Mouse (Mus musculus): ENCODE measurements at regions not wholly inside any gene's neighbourhood (a gene's known extent, or its start where the extent isn't known, plus 50 kb on each side); places are given as distances from the start of the nearest gene placed in this dataset.
A peak's percentile ranks its signal among the peaks of the same experiment; 100 is the strongest.
"Not testable (repeated sequence)": the region's sequence is repeated elsewhere in the genome, so short reads cannot be mapped to it uniquely, and the experiment has no call there.

- DNase-seq = not testable (repeated sequence)
These were observed 84.3 kb downstream of the 1810013L24Rik start for GRCm38 (mm10) chr16:8914183-8914582.

- DNase-seq = no peak
These were observed 86.2 kb downstream of the 1810013L24Rik start for GRCm38 (mm10) chr16:8916091-8916490.

GRCm38 (mm10) chr16:8918741-8919535 is 89.0 kb downstream of the 1810013L24Rik start:
- DNase-seq = peak; percentile 46

GRCm38 (mm10) chr16:8924732-8925131 is 94.8 kb downstream of the 1810013L24Rik start:
- DNase-seq = no peak

GRCm38 (mm10) chr16:8931961-8932360 is 102.1 kb downstream of the 1810013L24Rik start:
- no peak for DNase-seq

- DNase-seq = no peak
These were observed 103.2 kb downstream of the 1810013L24Rik start for GRCm38 (mm10) chr16:8933121-8933520.

- no peak for DNase-seq
These were observed 106.5 kb downstream of the 1810013L24Rik start for GRCm38 (mm10) chr16:8936446-8936845.

- peak; percentile 74 for DNase-seq
These were observed 108.6 kb downstream of the 1810013L24Rik start for GRCm38 (mm10) chr16:8938516-8938915.

GRCm38 (mm10) chr16:8939136-8939535 is 109.2 kb downstream of the 1810013L24Rik start:
- peak; percentile 51 for DNase-seq

- DNase-seq = no peak
These were observed 114.7 kb downstream of the 1810013L24Rik start for GRCm38 (mm10) chr16:8944412-8945102.

GRCm38 (mm10) chr16:8947846-8948245 is 117.9 kb downstream of the 1810013L24Rik start:
- no peak for DNase-seq

GRCm38 (mm10) chr16:8951156-8951899 is 121.4 kb downstream of the 1810013L24Rik start:
- no peak for DNase-seq

- no peak for DNase-seq
These were observed 131.8 kb downstream of the 1810013L24Rik start for GRCm38 (mm10) chr16:8961739-8962138.

- no peak for DNase-seq
These were observed 163.8 kb downstream of the 1810013L24Rik start for GRCm38 (mm10) chr16:8993521-8994250.

- DNase-seq = no peak
These were observed 164.6 kb downstream of the 1810013L24Rik start for GRCm38 (mm10) chr16:8994521-8994920.

GRCm38 (mm10) chr16:8997250-8997649 is 167.3 kb downstream of the 1810013L24Rik start:
- no peak for DNase-seq

- no peak for DNase-seq
These were observed 174.1 kb downstream of the 1810013L24Rik start for GRCm38 (mm10) chr16:9004012-9004411.

GRCm38 (mm10) chr16:9005933-9006332 is 176.0 kb downstream of the 1810013L24Rik start:
- DNase-seq = no peak

- DNase-seq = peak; percentile 67
These were observed 179.6 kb downstream of the 1810013L24Rik start for GRCm38 (mm10) chr16:9009361-9010083.

- DNase-seq = no peak
These were observed 181.2 kb downstream of the 1810013L24Rik start for GRCm38 (mm10) chr16:9011077-9011476.

- DNase-seq = no peak
These were observed 181.8 kb downstream of the 1810013L24Rik start for GRCm38 (mm10) chr16:9011691-9012090.
